Mouse (Mus musculus) testis, adult 2 months (tissue): ENCODE results near the gene Pak6. TPM values are rescaled to one million over a fixed set of nuclear protein-coding genes. Genes with fewer than 3 reads are reported as not detected.

Experiments used
- H3K27ac ChIP-seq: fragments of 200-500 bp; 2 replicates; pipeline ENCODE4 v1.5.1; 2012; ENCODE audit warnings: low read depth, low read length; ENCODE audit not compliant: control insufficient read depth, insufficient read depth
- H3K27me3 ChIP-seq: fragments of 200-500 bp; 2 replicates; pipeline ENCODE4 v1.6.1; 2012; ENCODE audit warnings: mild to moderate bottlenecking, low read length, moderate library complexity; ENCODE audit not compliant: control insufficient read depth, insufficient read depth
- H3K36me3 ChIP-seq: fragments of 200-500 bp; 2 replicates; pipeline ENCODE4 v1.6.1; 2012; ENCODE audit warnings: mild to moderate bottlenecking, low read length; ENCODE audit not compliant: control insufficient read depth, insufficient read depth
- H3K4me1 ChIP-seq: fragments of 200-500 bp; 2 replicates; pipeline ENCODE4 v1.6.1; 2012; ENCODE audit warnings: low read length; ENCODE audit not compliant: control insufficient read depth, insufficient read depth
- H3K4me3 ChIP-seq: fragments of 200-500 bp; 2 replicates; pipeline ENCODE4 v1.5.1; 2012; ENCODE audit warnings: low read depth, mild to moderate bottlenecking, low read length, moderate library complexity, mixed read lengths; ENCODE audit not compliant: control insufficient read depth
- CTCF ChIP-seq: fragments of 200-500 bp; IDR thresholded peaks from 2 replicates; pipeline ENCODE4 v1.5.1; 2012; ENCODE audit warnings: low read depth, mild to moderate bottlenecking, inconsistent platforms, low read length, moderate library complexity; ENCODE audit not compliant: control insufficient read depth, insufficient read depth, insufficient replicate concordance
- POLR2A ChIP-seq: fragments of 200-500 bp; IDR thresholded peaks from 2 replicates; pipeline ENCODE4 v1.6.1; 2012; ENCODE audit warnings: low read depth, mild to moderate bottlenecking, inconsistent platforms, low read length, moderate library complexity; ENCODE audit not compliant: control insufficient read depth
- polyA plus RNA-seq: library from polyadenylated mRNA; depleted of rRNA; stranded (reverse); fragments of >200 nt; gene quantifications from 2 replicates; pipeline ENCODE4 v1.2.3, GENCODE M21; 2012

Gene Pak6
- polyA plus RNA-seq, 1 experiment, result 6.2 TPM

- Histone ChIP-seq H3K36me3 (no peaks in the 10 kb centered on the region), H3K27ac (no peak overlapping the region), H3K4me3 (no peak overlapping the region), H3K27me3 (no peaks in the 10 kb centered on the region), H3K4me1 (peaks cover 10% of the 10 kb centered on the region)
- no peak for TF ChIP-seq POLR2A
- TF ChIP-seq CTCF, result no peak
Observed at GRCm38 (mm10) chr2:118664975-118665516, 1.9 kb downstream of the Pak6 start.

- no peak for TF ChIP-seq CTCF
- TF ChIP-seq POLR2A, result no peak
- peaks cover 10% of the 10 kb centered on the region for H3K4me1 ChIP-seq
- H3K27me3 ChIP-seq, result no peaks in the 10 kb centered on the region
- no peak overlapping the region for H3K4me3 ChIP-seq
- no peaks in the 10 kb centered on the region for H3K36me3 ChIP-seq
- H3K27ac ChIP-seq, result no peak overlapping the region
Observed at GRCm38 (mm10) chr2:118665616-118666015, 2.5 kb downstream of the Pak6 start.

GRCm38 (mm10) chr2:118667181-118667580 is 4.1 kb downstream of the Pak6 start:
- no peak for TF ChIP-seq POLR2A
- no peak for TF ChIP-seq CTCF
- H3K27ac ChIP-seq, result no peak overlapping the region
- H3K27me3 ChIP-seq, result no peaks in the 10 kb centered on the region
- peaks cover 10% of the 10 kb centered on the region for H3K4me1 ChIP-seq
- H3K4me3 ChIP-seq, result no peak overlapping the region
- no peaks in the 10 kb centered on the region for H3K36me3 ChIP-seq

GRCm38 (mm10) chr2:118669245-118669644 is 6.1 kb downstream of the Pak6 start:
- no peaks in the 10 kb centered on the region for H3K36me3 ChIP-seq
- no peaks in the 10 kb centered on the region for H3K4me1 ChIP-seq
- H3K4me3 ChIP-seq, result no peak overlapping the region
- H3K27me3 ChIP-seq, result no peaks in the 10 kb centered on the region
- TF ChIP-seq POLR2A (no peak), CTCF (no peak)
- H3K27ac ChIP-seq, result no peak overlapping the region

GRCm38 (mm10) chr2:118669785-118670184 is 6.7 kb downstream of the Pak6 start:
- Histone ChIP-seq H3K4me3 (no peak overlapping the region), H3K4me1 (no peaks in the 10 kb centered on the region), H3K27ac (no peak overlapping the region), H3K27me3 (no peaks in the 10 kb centered on the region), H3K36me3 (no peaks in the 10 kb centered on the region)
- TF ChIP-seq CTCF, result no peak

- peaks cover 3% of the 10 kb centered on the region for H3K4me1 ChIP-seq
- no peaks in the 10 kb centered on the region for H3K27me3 ChIP-seq
Observed at GRCm38 (mm10) chr2:118671728-118672127, 8.6 kb downstream of the Pak6 start.

GRCm38 (mm10) chr2:118673686-118674465 is 10.8 kb downstream of the Pak6 start:
- H3K4me1 ChIP-seq, result peaks cover 18% of the 10 kb centered on the region
- H3K4me3 ChIP-seq, result no peak overlapping the region
- TF ChIP-seq POLR2A, result no peak
- TF ChIP-seq CTCF, result no peak
- H3K36me3 ChIP-seq, result no peaks in the 10 kb centered on the region
- H3K27ac ChIP-seq, result no peak overlapping the region
- no peaks in the 10 kb centered on the region for H3K27me3 ChIP-seq

More at GRCm38 (mm10) chr2:118671728-118672127, 8.6 kb downstream of the Pak6 start:
- TF ChIP-seq POLR2A (no peak), CTCF (no peak)
- no peaks in the 10 kb centered on the region for H3K36me3 ChIP-seq
- H3K27ac ChIP-seq, result no peak overlapping the region
- H3K4me3 ChIP-seq, result no peak overlapping the region

- Histone ChIP-seq H3K4me1 (peaks cover 18% of the 10 kb centered on the region), H3K36me3 (no peaks in the 10 kb centered on the region), H3K4me3 (no peak overlapping the region), H3K27ac (no peak overlapping the region), H3K27me3 (no peaks in the 10 kb centered on the region)
- no peak for TF ChIP-seq CTCF
- no peak for TF ChIP-seq POLR2A
Observed at GRCm38 (mm10) chr2:118674500-118674899, 11.4 kb downstream of the Pak6 start.
